Mouse (Mus musculus): Measurements from ENCODE around the gene Tspan18. TPM values are rescaled to one million over a fixed set of nuclear protein-coding genes. Genes with fewer than 3 reads are reported as not detected.

Gene Tspan18
- polyA plus RNA-seq, 1 experiment from 2014 or later = 30.3 TPM

DNA sequence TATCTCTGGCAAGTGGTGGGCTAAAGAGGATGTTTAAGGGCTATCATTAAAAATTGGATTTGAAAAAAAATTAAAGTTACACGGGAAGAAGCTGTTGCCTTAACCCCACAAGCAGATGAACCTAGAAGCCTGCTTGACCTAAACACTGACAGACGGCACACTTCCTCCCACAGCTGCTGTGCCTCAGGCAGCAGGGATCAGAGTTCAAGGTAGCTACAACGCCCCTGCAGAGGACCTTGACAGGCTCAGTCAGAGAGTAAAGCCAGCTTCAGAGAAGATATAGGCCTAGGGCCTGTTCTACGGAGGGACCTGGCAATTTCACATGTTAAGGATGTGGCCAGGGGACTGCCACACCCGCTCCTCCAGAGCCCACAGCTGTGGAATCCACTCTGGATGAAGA is 161.8 kb downstream of the Tspan18 start:
- WGBS = 46% methylated on average over 5 of the region's 5 CpGs
- no peaks in the 10 kb centered on the region for H3K36me3 ChIP-seq (ENCODE audit: control insufficient read depth, insufficient read depth, low read length)
- peaks cover 37% of the 10 kb centered on the region for H3K4me1 ChIP-seq (ENCODE audit: control insufficient read depth, insufficient read depth, low read length)
- H3K9me3 ChIP-seq (ENCODE audit: control insufficient read depth, low read depth, low read length) = no peaks in the 10 kb centered on the region
- ATAC-seq (ENCODE audit: insufficient number of reproducible peaks, insufficient read depth, low FRiP score, low read depth) = no peak
- no peak overlapping the region for H3K4me2 ChIP-seq (replicated peaks; ENCODE audit: low read depth, low read length)
- no peak overlapping the region for H3K9ac ChIP-seq (replicated peaks; ENCODE audit: low read depth, low read length)
- no peak overlapping the region for H3K27ac ChIP-seq (ENCODE audit: low read length)
- no peaks in the 10 kb centered on the region for H3K27me3 ChIP-seq (ENCODE audit: control insufficient read depth, insufficient read depth, low read length)
- no peak overlapping the region for H3K4me3 ChIP-seq (ENCODE audit: low read depth, low read length)

DNA sequence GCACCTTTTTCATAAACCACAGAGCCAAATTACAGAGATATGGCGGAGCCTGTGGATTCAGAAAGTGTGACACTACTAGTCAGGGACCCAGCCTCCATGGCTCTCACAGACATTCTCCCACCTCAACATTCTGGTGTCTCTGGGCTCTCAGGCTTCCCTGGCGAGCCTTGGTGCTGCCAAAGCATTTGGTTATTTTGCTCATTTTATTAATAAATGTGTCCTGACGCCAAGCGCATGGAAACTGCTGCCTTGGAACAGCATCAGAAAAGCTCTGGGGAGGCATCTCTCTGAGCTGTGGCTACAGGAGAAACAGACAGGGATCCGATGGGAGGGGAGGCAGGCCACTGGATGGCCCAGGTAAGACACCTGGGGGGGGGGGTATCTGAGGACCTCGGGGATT is 162.4 kb downstream of the Tspan18 start:
- 83% methylated on average over 6 of the region's 6 CpGs for WGBS
- H3K9ac ChIP-seq (replicated peaks; ENCODE audit: low read depth, low read length) = no peak overlapping the region
- no peaks in the 10 kb centered on the region for H3K27me3 ChIP-seq (ENCODE audit: control insufficient read depth, insufficient read depth, low read length)
- H3K27ac ChIP-seq (ENCODE audit: low read length) = no peak overlapping the region
- H3K36me3 ChIP-seq (ENCODE audit: control insufficient read depth, insufficient read depth, low read length) = no peaks in the 10 kb centered on the region
- H3K4me3 ChIP-seq (ENCODE audit: low read depth, low read length) = no peak overlapping the region
- no peak for ATAC-seq (ENCODE audit: insufficient number of reproducible peaks, insufficient read depth, low FRiP score, low read depth)
- no peak overlapping the region for H3K4me2 ChIP-seq (replicated peaks; ENCODE audit: low read depth, low read length)
- H3K9me3 ChIP-seq (ENCODE audit: control insufficient read depth, low read depth, low read length) = no peaks in the 10 kb centered on the region
- H3K4me1 ChIP-seq (ENCODE audit: control insufficient read depth, insufficient read depth, low read length) = peaks cover 32% of the 10 kb centered on the region

DNA sequence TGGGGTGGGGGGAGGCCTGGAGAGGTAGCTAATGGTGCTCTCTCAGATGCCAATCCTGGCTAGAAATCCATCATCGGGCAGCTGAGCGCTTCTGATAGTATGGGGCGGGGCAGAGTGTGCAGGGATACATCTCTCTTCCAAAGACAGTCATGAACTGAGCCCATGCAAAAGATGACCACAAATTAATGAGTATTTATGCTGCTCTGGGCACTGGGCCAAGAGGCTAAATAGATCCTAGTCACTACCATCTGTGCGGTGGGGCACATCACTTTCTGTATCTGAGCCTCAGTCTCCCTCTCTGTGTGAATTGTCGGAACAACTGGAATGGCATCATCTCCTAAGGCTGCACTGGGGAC is 163.5 kb downstream of the Tspan18 start:
- no peak overlapping the region for H3K9ac ChIP-seq (replicated peaks; ENCODE audit: low read depth, low read length)
- peaks cover 21% of the 10 kb centered on the region for H3K4me1 ChIP-seq (ENCODE audit: control insufficient read depth, insufficient read depth, low read length)
- no peak overlapping the region for H3K4me2 ChIP-seq (replicated peaks; ENCODE audit: low read depth, low read length)
- H3K36me3 ChIP-seq (ENCODE audit: control insufficient read depth, insufficient read depth, low read length) = no peaks in the 10 kb centered on the region
- WGBS = 53% methylated on average over 5 of the region's 5 CpGs
- ATAC-seq (ENCODE audit: insufficient number of reproducible peaks, insufficient read depth, low FRiP score, low read depth) = no peak
- H3K4me3 ChIP-seq (ENCODE audit: low read depth, low read length) = no peak overlapping the region
- H3K27me3 ChIP-seq (ENCODE audit: control insufficient read depth, insufficient read depth, low read length) = no peaks in the 10 kb centered on the region
- H3K27ac ChIP-seq (ENCODE audit: low read length) = no peak overlapping the region
- H3K9me3 ChIP-seq (ENCODE audit: control insufficient read depth, low read depth, low read length) = no peaks in the 10 kb centered on the region

DNA sequence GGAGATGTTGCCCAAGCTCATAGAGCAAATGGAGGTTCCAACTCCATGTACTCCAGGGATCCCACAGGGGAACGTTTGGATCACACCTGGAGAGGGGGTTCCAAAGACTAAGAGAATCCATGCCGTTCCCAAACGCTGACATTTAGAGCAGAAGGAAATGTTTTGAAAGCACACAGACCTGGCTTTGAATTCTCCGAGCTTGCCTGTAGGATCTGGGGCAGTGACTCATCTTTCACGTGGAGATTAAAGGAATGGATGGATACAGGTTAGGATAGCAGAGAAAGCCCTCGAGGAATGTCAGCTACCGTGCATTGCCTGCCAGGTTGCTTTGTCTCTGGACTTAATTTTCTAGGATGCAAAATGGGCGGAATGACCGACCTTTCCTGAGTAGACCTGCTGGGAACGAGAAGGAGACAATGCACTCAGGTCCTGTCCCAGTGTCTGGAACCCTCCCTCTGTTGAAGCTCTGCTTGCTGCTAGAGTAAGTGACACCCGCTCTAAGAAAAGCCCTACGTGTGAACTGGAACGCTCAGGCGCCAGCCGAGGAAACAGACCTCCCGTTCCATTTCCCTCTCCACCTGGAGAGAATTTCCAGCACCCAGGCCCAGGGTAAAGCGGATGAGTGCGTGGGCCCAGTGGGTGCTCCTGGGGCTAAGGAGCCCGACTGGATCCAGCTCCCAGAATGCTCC is 164.0 kb downstream of the Tspan18 start:
- no peak overlapping the region for H3K9ac ChIP-seq (replicated peaks; ENCODE audit: low read depth, low read length)
- no peaks in the 10 kb centered on the region for H3K9me3 ChIP-seq (ENCODE audit: control insufficient read depth, low read depth, low read length)
- no peak overlapping the region for H3K4me3 ChIP-seq (ENCODE audit: low read depth, low read length)
- ATAC-seq (ENCODE audit: insufficient number of reproducible peaks, insufficient read depth, low FRiP score, low read depth) = no peak
- no peaks in the 10 kb centered on the region for H3K27me3 ChIP-seq (ENCODE audit: control insufficient read depth, insufficient read depth, low read length)
- 58% methylated on average over 19 of the region's 19 CpGs for whole genome bisulfite sequencing
- H3K4me2 ChIP-seq (replicated peaks; ENCODE audit: low read depth, low read length) = no peak overlapping the region
- H3K4me1 ChIP-seq (ENCODE audit: control insufficient read depth, insufficient read depth, low read length) = peaks cover 16% of the 10 kb centered on the region; the same call in 1 of the 2 replicates
- H3K27ac ChIP-seq (ENCODE audit: low read length) = no peak overlapping the region
- H3K36me3 ChIP-seq (ENCODE audit: control insufficient read depth, insufficient read depth, low read length) = no peaks in the 10 kb centered on the region

DNA sequence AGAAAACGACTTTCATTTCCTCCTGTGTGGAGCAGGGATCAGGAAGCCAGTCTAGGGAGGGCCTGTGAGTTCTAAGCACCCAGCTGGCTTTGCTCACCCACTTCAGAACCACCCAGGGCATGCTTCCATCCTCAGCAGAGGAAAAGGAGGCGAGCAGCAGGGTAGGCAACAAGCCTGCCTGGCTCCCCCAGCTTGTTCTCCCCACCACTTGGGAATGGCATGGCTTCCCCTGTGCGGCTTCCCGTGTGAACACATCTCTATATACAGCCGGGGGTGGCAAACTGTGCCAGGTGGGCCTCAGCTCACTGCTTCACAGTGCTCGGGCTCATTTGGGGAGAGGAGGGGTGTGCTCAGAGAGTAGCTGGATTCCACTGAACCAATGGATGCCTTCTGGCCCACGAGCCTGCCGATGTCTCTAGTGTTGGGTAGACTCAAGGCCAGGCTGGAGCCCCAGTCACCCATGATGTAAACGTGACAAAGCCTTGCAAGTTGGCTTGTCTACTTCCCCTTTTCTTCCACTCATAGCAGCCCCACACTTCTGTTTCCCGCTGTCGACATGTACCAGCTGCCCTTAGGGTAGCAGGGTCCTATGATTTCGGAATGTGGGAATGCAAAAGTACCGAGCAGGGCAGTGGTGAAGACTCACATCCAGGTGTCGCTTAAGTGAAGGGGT is 167.4 kb downstream of the Tspan18 start:
- Histone ChIP-seq H3K27me3 (ENCODE audit: control insufficient read depth, insufficient read depth, low read length) (no peaks in the 10 kb centered on the region), H3K9ac (replicated peaks; ENCODE audit: low read depth, low read length) (no peak overlapping the region), H3K4me3 (ENCODE audit: low read depth, low read length) (no peak overlapping the region), H3K9me3 (ENCODE audit: control insufficient read depth, low read depth, low read length) (no peaks in the 10 kb centered on the region), H3K4me2 (replicated peaks; ENCODE audit: low read depth, low read length) (no peak overlapping the region), H3K4me1 (ENCODE audit: control insufficient read depth, insufficient read depth, low read length) (peaks cover 22% of the 10 kb centered on the region), H3K36me3 (ENCODE audit: control insufficient read depth, insufficient read depth, low read length) (no peaks in the 10 kb centered on the region), H3K27ac (ENCODE audit: low read length) (no peak overlapping the region)
- 72% methylated on average over 14 of the region's 14 CpGs for WGBS
- no peak for ATAC-seq (ENCODE audit: insufficient number of reproducible peaks, insufficient read depth, low FRiP score, low read depth)

DNA sequence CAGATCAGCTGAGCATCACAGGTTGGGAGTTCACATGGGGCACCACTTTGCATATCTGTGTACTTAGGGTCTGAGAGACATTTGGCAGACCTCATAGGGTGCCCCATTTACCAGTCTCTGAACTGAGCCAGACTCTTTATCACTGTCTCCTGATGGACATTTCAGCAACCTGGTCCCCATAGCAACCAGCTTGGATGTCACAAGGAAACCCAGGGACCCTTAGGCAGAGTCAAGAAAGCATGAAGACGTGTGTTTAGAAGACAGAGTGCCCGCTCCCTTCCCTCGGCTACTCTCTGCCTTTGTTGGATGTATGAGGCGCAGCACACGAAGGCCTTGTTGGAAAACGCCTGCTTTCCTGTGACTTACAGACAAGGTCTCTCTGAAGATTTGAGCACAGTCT is 168.0 kb downstream of the Tspan18 start:
- no peak overlapping the region for H3K4me2 ChIP-seq (replicated peaks; ENCODE audit: low read depth, low read length)
- WGBS = 73% methylated on average over 6 of the region's 6 CpGs

DNA sequence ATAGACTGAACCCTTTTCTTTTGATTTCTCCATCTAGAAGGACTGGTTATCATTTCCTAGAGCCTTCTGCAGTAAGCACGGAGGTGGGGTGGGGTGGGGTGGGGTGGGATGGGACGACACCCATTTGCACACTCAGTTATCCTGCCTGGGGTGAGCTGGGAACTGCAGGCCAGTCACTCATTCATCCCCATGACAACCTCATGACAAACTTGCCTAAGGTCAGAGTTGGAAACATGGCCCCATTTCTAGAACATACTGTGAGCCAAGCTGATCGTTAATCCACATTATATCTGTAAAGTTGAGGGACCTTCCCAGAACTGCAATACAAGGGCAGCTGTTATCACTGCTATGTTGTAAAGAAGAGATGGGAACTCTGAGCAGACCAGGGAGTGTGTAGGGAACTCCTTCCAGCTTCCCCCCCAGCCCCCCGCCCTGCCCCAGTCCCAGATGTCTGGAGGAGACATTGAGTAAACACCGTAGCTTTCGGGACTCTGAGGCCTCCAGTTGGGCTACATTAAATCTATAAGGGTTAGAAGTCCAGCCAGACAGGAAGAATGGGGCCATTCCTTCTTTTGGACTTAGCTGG is 170.5 kb downstream of the Tspan18 start:
- Histone ChIP-seq H3K9me3 (ENCODE audit: control insufficient read depth, low read depth, low read length) (no peaks in the 10 kb centered on the region), H3K4me2 (replicated peaks; ENCODE audit: low read depth, low read length) (no peak overlapping the region), H3K27ac (ENCODE audit: low read length) (no peak overlapping the region), H3K27me3 (ENCODE audit: control insufficient read depth, insufficient read depth, low read length) (no peaks in the 10 kb centered on the region), H3K4me1 (ENCODE audit: control insufficient read depth, insufficient read depth, low read length) (peaks cover 19% of the 10 kb centered on the region), H3K36me3 (ENCODE audit: control insufficient read depth, insufficient read depth, low read length) (no peaks in the 10 kb centered on the region), H3K9ac (replicated peaks; ENCODE audit: low read depth, low read length) (no peak overlapping the region), H3K4me3 (ENCODE audit: low read depth, low read length) (no peak overlapping the region)
- no peak for ATAC-seq (ENCODE audit: insufficient number of reproducible peaks, insufficient read depth, low FRiP score, low read depth)
- 51% methylated on average over 6 of the region's 6 CpGs for WGBS

More for the DNA sequence above, 168.0 kb downstream of the Tspan18 start:
- Histone ChIP-seq H3K4me3 (ENCODE audit: low read depth, low read length) (no peak overlapping the region), H3K36me3 (ENCODE audit: control insufficient read depth, insufficient read depth, low read length) (no peaks in the 10 kb centered on the region), H3K9me3 (ENCODE audit: control insufficient read depth, low read depth, low read length) (no peaks in the 10 kb centered on the region), H3K27me3 (ENCODE audit: control insufficient read depth, insufficient read depth, low read length) (no peaks in the 10 kb centered on the region), H3K27ac (ENCODE audit: low read length) (no peak overlapping the region), H3K4me1 (ENCODE audit: control insufficient read depth, insufficient read depth, low read length) (peaks cover 21% of the 10 kb centered on the region), H3K9ac (replicated peaks; ENCODE audit: low read depth, low read length) (no peak overlapping the region)
- ATAC-seq (ENCODE audit: insufficient number of reproducible peaks, insufficient read depth, low FRiP score, low read depth) = no peak

DNA sequence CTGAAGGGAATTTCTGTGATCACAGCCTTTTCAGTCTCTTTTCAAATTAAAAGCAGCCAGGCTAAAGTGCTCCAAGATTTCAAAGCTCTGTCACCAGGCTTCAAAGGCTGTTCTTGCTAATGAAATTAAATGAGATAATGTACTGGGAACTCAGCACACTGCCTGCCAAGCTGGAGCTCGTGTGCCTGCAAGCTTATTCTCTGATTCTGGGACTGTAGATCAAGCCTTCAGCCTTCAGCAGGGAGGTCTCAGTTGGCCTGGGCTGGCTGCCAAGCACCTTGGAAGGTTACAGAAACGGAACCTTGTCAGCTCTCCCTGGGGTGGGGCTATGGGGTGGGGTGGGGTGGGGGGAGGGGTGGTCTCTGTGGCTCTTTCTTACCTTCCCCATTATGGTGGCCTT is 171.0 kb downstream of the Tspan18 start:
- Histone ChIP-seq H3K27ac (ENCODE audit: low read length) (no peak overlapping the region), H3K36me3 (ENCODE audit: control insufficient read depth, insufficient read depth, low read length) (no peaks in the 10 kb centered on the region), H3K4me2 (replicated peaks; ENCODE audit: low read depth, low read length) (no peak overlapping the region), H3K4me3 (ENCODE audit: low read depth, low read length) (no peak overlapping the region), H3K27me3 (ENCODE audit: control insufficient read depth, insufficient read depth, low read length) (no peaks in the 10 kb centered on the region), H3K4me1 (ENCODE audit: control insufficient read depth, insufficient read depth, low read length) (peaks cover 19% of the 10 kb centered on the region), H3K9ac (replicated peaks; ENCODE audit: low read depth, low read length) (no peak overlapping the region), H3K9me3 (ENCODE audit: control insufficient read depth, low read depth, low read length) (no peaks in the 10 kb centered on the region)
- 8% methylated on average over 2 of the region's 2 CpGs for WGBS
- 0 out of 2 replicates have a peak, but pooled peaks have one; percentile 16 for ATAC-seq (ENCODE audit: insufficient number of reproducible peaks, insufficient read depth, low FRiP score, low read depth)

All from stomach, embryonic 14.5 days (tissue).